Mouse (Mus musculus) granulocyte monocyte progenitor cell, adult 5-6 weeks (primary cell): Measurements from ENCODE around the gene Dnase1. TPM values are rescaled to one million over a fixed set of nuclear protein-coding genes. Genes with fewer than 3 reads are reported as not detected.
A peak's percentile ranks its signal among the peaks of the same experiment; 100 is the strongest.
"Not testable (repeated sequence)": the region's sequence is repeated elsewhere in the genome, so short reads cannot be mapped to it uniquely, and the experiment has no call there.

Experiments
- ATAC-seq: replicated peaks from 2 replicates; pipeline ENCODE4 v1.8.0; 2016; ENCODE audit warnings: mild to moderate bottlenecking, moderate TSS enrichment, inconsistent platforms; ENCODE audit not compliant: poor library complexity, severe bottlenecking
- total RNA-seq, 2 experiments: library from RNA; stranded (forward) in 1 of 2; stranded (reverse) in 1 of 2; fragments of 200-712, 200-1000 nt in 1 of 2; fragments of >200 nt in 1 of 2; fragmentation: Nextera tagmentation in 1 of 2; gene quantifications; 2 replicates each; pipeline ENCODE4 v1.2.3; 2014 to 2017

Dnase1 gene
- total RNA-seq (2014; fragmentation: Nextera tagmentation) (not detected in 2 replicates), total RNA-seq (2017) (0.04 TPM in 1 of 2 replicates, not detected in the other)

- ATAC-seq = no peak
Observed at GRCm38 (mm10) chr16:4036807-4037206, at the start of gene Dnase1. Gene Dnase1, plus strand, starts transcription at chr16:4036942.

GRCm38 (mm10) chr16:3988410-3988809 lies 48.3 kb upstream of the Dnase1 start:
- no peak for ATAC-seq

GRCm38 (mm10) chr16:4003489-4004398 lies 33.0 kb upstream of the Dnase1 start, which contains the start of gene Slx4:
Gene Slx4, minus strand, starts transcription at chr16:4003770.
- ATAC-seq = peak; percentile 93

DNA sequence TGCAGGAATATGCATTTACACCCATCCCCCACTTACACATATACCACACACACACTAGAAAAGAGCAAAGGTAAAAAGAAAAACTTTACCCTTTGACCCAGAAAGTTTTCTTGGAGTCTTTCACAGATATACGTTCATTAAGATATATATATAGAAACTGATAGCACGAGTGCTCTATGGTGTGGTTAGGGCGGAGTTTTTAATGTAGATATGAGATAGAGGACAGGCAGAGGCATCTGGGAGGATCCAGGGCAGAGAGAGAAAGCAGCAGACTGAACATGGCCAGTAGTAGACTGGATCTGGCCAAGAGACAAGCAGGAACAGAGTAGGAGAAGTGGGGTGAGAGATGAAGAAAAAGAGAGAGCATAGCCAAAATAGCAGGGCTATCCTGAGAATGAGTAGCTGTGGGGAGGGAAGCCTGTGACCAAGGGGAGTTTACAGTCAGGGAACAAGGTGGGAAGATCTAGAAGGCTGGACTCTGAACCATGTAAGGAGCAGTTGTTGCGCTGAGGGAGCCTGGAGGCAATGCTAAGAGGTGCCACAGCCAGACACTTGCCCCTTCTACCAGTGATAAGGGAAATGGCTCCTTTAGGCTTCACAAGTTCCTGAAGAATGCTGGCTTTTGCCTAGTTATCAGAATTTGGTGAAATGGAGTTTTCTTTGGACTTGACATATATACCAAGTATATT lies 23.7 kb upstream of the Dnase1 start:
- no peak for ATAC-seq

DNA sequence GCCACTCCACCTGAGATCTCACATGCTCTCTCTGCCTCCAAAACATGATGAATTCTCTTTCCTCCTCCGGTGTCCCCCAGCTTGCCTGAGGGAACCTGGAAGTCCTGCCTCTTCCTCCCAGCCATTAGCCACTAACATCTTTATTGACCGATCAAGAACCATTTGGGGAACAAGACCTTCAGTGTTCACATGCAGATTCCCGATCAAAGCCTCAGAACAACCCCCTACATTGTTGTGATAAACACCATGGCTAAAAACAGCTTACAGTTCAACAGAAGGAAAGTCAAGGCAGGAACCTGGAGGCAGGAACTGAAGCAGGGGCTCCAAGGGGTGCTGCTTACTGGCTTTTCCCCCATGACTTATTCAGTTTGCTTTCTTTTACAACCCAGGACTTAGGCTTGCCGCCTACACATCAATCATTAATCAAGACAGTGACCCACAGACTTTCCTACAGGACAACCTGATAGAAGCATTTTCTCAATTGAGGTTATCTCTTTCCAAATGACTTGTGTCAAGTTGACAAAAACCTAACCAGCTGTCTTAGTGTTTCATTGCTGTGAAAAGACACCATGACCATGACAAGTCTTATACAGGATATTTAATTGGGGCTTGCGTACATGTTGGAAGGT lies 22.6 kb upstream of the Dnase1 start:
- no peak for ATAC-seq

DNA sequence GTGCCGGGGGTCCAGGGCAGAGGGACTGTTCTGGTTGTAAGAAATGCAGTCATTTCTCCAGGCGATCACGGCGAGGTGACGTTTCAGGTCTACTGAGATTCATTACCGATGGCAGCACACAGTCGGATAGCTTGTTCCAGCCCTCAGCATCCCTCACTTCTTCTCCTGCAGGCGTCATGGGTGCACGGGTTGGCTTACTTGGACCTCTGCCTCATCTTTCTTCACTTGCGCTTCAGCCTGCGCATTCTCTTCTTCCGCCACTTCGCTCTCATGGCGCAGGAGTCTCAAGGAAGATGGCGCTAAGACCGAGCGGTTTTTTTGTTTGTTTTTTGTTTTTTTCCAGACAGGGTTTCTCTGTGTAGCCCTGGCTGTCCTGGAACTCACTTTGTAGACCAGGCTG lies 20.0 kb upstream of the Dnase1 start:
- ATAC-seq = not testable (repeated sequence)

DNA sequence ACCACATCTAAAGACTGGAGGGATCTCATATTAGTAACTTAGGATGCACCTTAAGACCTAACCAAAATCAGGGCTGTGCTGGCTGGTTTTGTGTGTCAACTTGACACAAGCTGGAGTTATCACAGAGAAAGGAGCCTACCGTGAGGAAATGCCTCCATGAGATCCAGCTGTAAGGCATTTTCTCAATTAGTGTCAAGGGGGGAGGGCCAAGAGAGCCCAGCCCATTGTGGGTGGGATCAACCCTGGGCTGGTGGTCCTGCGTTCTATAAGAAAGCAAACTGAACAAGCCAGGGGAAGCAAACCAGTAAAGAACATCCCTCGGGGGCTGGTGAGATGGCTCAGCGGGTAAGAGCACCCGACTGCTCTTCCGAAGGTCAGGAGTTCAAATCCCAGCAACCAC lies 19.3 kb upstream of the Dnase1 start:
- ATAC-seq = not testable (repeated sequence)

DNA sequence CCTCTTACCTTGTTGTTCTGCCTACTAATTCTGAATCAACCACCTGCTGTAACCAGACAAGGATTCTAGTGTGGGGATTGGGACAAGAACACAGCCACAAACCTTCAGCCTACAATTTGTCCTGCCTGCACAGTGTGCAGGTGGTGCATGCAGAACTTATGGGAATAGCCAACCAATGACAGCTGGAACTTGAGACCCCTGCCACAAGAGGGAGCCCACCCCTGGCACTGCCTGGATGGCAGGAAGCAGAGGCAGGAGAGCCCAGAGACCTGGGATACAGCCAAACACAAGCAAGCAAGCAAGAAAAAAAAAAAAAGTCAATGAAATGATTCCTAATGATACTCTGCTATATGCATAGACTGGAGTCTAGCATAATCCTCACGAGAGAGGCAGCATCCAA lies 15.5 kb upstream of the Dnase1 start:
- no peak for ATAC-seq

DNA sequence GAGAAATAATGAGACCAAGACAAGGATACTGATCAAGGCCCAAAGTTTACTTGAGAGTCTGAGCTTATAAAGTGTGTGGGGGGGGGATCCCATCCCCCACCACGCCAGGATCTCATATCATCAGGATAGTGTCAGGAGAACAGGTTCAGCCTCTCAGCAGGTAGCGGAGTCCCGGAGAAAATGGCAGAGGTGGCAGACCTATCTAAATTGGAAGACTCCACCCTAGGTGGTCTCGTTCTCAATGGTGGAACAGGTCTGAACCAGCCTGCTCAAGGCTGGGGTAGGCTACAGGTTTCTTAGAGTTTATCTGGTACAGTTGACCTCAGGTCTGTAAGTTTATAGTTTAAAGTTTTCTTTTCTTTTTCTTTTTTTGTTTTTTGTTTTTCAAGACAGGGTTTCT lies 14.0 kb upstream of the Dnase1 start:
- no peak for ATAC-seq

GRCm38 (mm10) chr16:4026672-4027071 lies 10.1 kb upstream of the Dnase1 start:
- ATAC-seq = no peak

GRCm38 (mm10) chr16:4027211-4027610 lies 9.5 kb upstream of the Dnase1 start:
- no peak for ATAC-seq

- no peak for ATAC-seq
Observed at GRCm38 (mm10) chr16:4029371-4029841, 7.3 kb upstream of the Dnase1 start.

- no peak for ATAC-seq
Observed at GRCm38 (mm10) chr16:4030501-4030900, 6.2 kb upstream of the Dnase1 start.

GRCm38 (mm10) chr16:4031441-4032274 lies 5.1 kb upstream of the Dnase1 start:
- no peak for ATAC-seq

DNA sequence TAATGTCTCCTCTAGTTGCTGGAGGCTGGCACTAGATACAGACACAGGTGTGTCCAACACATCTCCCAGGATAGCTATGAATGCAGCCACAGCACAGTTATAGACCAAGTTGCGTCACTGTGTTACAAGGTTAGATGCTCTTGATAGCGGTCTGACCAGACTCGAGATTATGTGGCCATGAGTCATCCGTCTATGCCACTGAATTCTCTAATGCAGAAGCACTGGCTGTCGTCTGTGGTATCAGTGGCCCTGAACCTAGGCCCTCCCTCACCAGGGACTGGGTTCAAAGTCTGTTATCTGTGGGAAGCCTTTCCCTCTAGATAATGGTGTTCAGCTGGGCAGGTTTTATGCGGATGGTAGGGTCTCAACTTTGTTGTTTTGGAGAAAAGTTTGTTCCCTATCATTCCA lies 4.4 kb upstream of the Dnase1 start:
- ATAC-seq = peak; percentile 18; the same call in 1 of the 2 replicates

GRCm38 (mm10) chr16:4033971-4034370 lies 2.8 kb upstream of the Dnase1 start:
- ATAC-seq = no peak

GRCm38 (mm10) chr16:4034476-4034875 lies 2.3 kb upstream of the Dnase1 start:
- peak; percentile 41; the same call in 1 of the 2 replicates for ATAC-seq

DNA sequence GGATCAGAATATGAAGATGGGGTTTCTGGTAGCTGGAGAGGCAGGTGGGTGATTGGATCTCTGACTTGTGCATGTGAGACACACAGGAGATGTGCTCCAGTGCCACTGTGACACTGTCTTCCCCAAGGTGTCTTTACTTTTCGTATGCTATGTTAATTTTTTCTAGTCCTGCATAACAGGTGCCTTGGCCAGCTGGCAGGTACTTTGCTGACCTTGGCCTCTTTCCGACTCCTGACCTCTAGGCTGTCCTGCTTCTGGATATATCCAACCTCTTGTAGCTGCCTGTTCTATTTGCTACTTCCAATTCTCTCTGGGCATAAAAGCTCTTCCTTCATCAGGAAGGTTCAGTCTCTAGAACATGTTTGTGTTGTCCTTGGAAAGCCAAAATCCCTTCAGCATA lies 1.2 kb upstream of the Dnase1 start:
- no peak for ATAC-seq

GRCm38 (mm10) chr16:4037690-4038089 lies 948 bp downstream of the Dnase1 start:
- ATAC-seq = no peak

DNA sequence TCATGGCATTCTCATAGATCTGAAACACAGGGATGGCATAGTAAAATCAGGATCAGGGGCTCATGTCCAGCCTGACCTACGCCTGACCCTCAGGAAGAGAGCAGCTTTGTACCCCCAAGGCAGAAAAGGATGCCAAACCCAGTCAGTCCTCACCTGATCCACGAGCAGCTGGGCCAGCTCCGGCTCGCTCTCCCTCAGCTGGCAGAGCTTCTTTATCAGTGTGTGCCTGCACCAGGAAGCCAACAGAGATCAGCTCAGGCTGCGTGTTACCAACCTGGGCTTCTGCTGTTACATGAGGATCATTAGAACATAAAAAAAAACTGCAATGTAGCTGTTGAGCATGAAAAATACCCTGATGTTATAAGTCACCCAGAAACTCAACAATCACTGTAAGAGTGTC lies 3.5 kb downstream of the Dnase1 start:
- no peak for ATAC-seq
